Mouse (Mus musculus): ENCODE data around the gene Kif3b. TPM values are rescaled to one million over a fixed set of nuclear protein-coding genes. Genes with fewer than 3 reads are reported as not detected.

The Kif3b gene
- polyA plus RNA-seq, 1 experiment from 2014 or later, result 4.8 TPM

GRCm38 (mm10) chr2:153312884-153313283 lies 21.7 kb downstream of the Kif3b start:
- H3K36me3 ChIP-seq (ENCODE audit: insufficient read depth), result peaks cover 12% of the 10 kb centered on the region; the same call in 1 of the 2 replicates
- H3K4me2 ChIP-seq, result no peak overlapping the region
- H3K9ac ChIP-seq, result no peak overlapping the region
- H3K4me1 ChIP-seq (ENCODE audit: insufficient read depth), result no peaks in the 10 kb centered on the region
- DNase-seq, result no peak
- no peaks in the 10 kb centered on the region for H3K9me3 ChIP-seq (ENCODE audit: low read depth, low read length)
- H3K4me3 ChIP-seq (ENCODE audit: low read depth, low read length), result no peak overlapping the region
- no peak for ATAC-seq (ENCODE audit: insufficient read depth)
- H3K27ac ChIP-seq (ENCODE audit: low read depth), result no peak overlapping the region
- H3K27me3 ChIP-seq (ENCODE audit: insufficient read depth, low read length), result no peaks in the 10 kb centered on the region
- TF ChIP-seq CTCF (IDR thresholded peaks at IDR 0.05; ENCODE audit: low read depth), result no peak
- 84% methylated on average over 9 of the region's 9 CpGs for WGBS

- DNase-seq, result no peak
- H3K36me3 ChIP-seq (ENCODE audit: insufficient read depth), result peaks cover 47% of the 10 kb centered on the region
- 88% methylated on average over 4 of the region's 4 CpGs for WGBS
- H3K4me1 ChIP-seq (ENCODE audit: insufficient read depth), result no peaks in the 10 kb centered on the region
- no peak overlapping the region for H3K27ac ChIP-seq (ENCODE audit: low read depth)
- no peaks in the 10 kb centered on the region for H3K27me3 ChIP-seq (ENCODE audit: insufficient read depth, low read length)
- no peak overlapping the region for H3K9ac ChIP-seq
- no peak overlapping the region for H3K4me2 ChIP-seq
- H3K9me3 ChIP-seq (ENCODE audit: low read depth, low read length), result no peaks in the 10 kb centered on the region
- no peak for TF ChIP-seq CTCF (IDR thresholded peaks at IDR 0.05; ENCODE audit: low read depth)
- H3K4me3 ChIP-seq (ENCODE audit: low read depth, low read length), result no peak overlapping the region
- no peak for ATAC-seq (ENCODE audit: insufficient read depth)
These were observed 27.2 kb downstream of the Kif3b start for GRCm38 (mm10) chr2:153318408-153318807.

- no peak overlapping the region for H3K4me3 ChIP-seq (ENCODE audit: low read depth, low read length)
- H3K9me3 ChIP-seq (ENCODE audit: low read depth, low read length), result no peaks in the 10 kb centered on the region
- ATAC-seq (ENCODE audit: insufficient read depth), result no peak
- H3K36me3 ChIP-seq (ENCODE audit: insufficient read depth), result peaks cover 54% of the 10 kb centered on the region
- H3K27ac ChIP-seq (ENCODE audit: low read depth), result no peak overlapping the region
- no peaks in the 10 kb centered on the region for H3K27me3 ChIP-seq (ENCODE audit: insufficient read depth, low read length)
- DNase-seq, result no peak
- no peak overlapping the region for H3K4me2 ChIP-seq
- no peaks in the 10 kb centered on the region for H3K4me1 ChIP-seq (ENCODE audit: insufficient read depth)
- WGBS, result 64% methylated on average over 8 of the region's 8 CpGs
- no peak overlapping the region for H3K9ac ChIP-seq
- no peak for TF ChIP-seq CTCF (IDR thresholded peaks at IDR 0.05; ENCODE audit: low read depth)
These were observed 27.9 kb downstream of the Kif3b start for GRCm38 (mm10) chr2:153319036-153319643.

- H3K9ac ChIP-seq, result no peak overlapping the region
- H3K27me3 ChIP-seq (ENCODE audit: insufficient read depth, low read length), result no peaks in the 10 kb centered on the region
- no peak overlapping the region for H3K4me3 ChIP-seq (ENCODE audit: low read depth, low read length)
- DNase-seq (no peak), ATAC-seq (ENCODE audit: insufficient read depth) (no peak)
- H3K27ac ChIP-seq (ENCODE audit: low read depth), result no peak overlapping the region
- H3K9me3 ChIP-seq (ENCODE audit: low read depth, low read length), result no peaks in the 10 kb centered on the region
- H3K36me3 ChIP-seq (ENCODE audit: insufficient read depth), result peaks cover 73% of the 10 kb centered on the region
- no peaks in the 10 kb centered on the region for H3K4me1 ChIP-seq (ENCODE audit: insufficient read depth)
- TF ChIP-seq CTCF (IDR thresholded peaks at IDR 0.05; ENCODE audit: low read depth), result no peak
- no peak overlapping the region for H3K4me2 ChIP-seq
- 67% methylated on average over 9 of the region's 9 CpGs for WGBS
These were observed 34.6 kb downstream of the Kif3b start for GRCm38 (mm10) chr2:153325706-153326376.

- Histone ChIP-seq H3K9me3 (ENCODE audit: low read depth, low read length) (no peaks in the 10 kb centered on the region), H3K36me3 (ENCODE audit: insufficient read depth) (peaks cover 31% of the 10 kb centered on the region), H3K9ac (no peak overlapping the region), H3K4me2 (no peak overlapping the region), H3K27me3 (ENCODE audit: insufficient read depth, low read length) (no peaks in the 10 kb centered on the region), H3K4me3 (ENCODE audit: low read depth, low read length) (no peak overlapping the region), H3K27ac (ENCODE audit: low read depth) (no peak overlapping the region), H3K4me1 (ENCODE audit: insufficient read depth) (no peaks in the 10 kb centered on the region)
- no peak for TF ChIP-seq CTCF (IDR thresholded peaks at IDR 0.05; ENCODE audit: low read depth)
- no peak for ATAC-seq (ENCODE audit: insufficient read depth)
- 89% methylated on average over 5 of the region's 5 CpGs for WGBS
- DNase-seq, result no peak
These were observed 41.1 kb downstream of the Kif3b start for GRCm38 (mm10) chr2:153332271-153332670.

GRCm38 (mm10) chr2:153332981-153333380 lies 41.8 kb downstream of the Kif3b start:
- Histone ChIP-seq H3K9ac (no peak overlapping the region), H3K36me3 (ENCODE audit: insufficient read depth) (peaks cover 30% of the 10 kb centered on the region), H3K4me1 (ENCODE audit: insufficient read depth) (0 out of 2 replicates have a peak, but pooled peaks cover 3% of the 10 kb centered on the region), H3K27ac (ENCODE audit: low read depth) (no peak overlapping the region), H3K4me2 (no peak overlapping the region), H3K9me3 (ENCODE audit: low read depth, low read length) (no peaks in the 10 kb centered on the region), H3K27me3 (ENCODE audit: insufficient read depth, low read length) (no peaks in the 10 kb centered on the region), H3K4me3 (ENCODE audit: low read depth, low read length) (no peak overlapping the region)
- no peak for TF ChIP-seq CTCF (IDR thresholded peaks at IDR 0.05; ENCODE audit: low read depth)
- 92% methylated on average over 3 of the region's 3 CpGs for WGBS
- DNase-seq (no peak), ATAC-seq (ENCODE audit: insufficient read depth) (no peak)

- no peaks in the 10 kb centered on the region for H3K9me3 ChIP-seq (ENCODE audit: low read depth, low read length)
- peaks cover 24% of the 10 kb centered on the region for H3K36me3 ChIP-seq (ENCODE audit: insufficient read depth)
- no peak overlapping the region for H3K4me2 ChIP-seq
- no peak overlapping the region for H3K9ac ChIP-seq
- DNase-seq (peak; percentile 62), ATAC-seq (ENCODE audit: insufficient read depth) (peak; percentile 21; the same call in 1 of the 2 replicates)
- no peaks in the 10 kb centered on the region for H3K27me3 ChIP-seq (ENCODE audit: insufficient read depth, low read length)
- H3K4me1 ChIP-seq (ENCODE audit: insufficient read depth), result 0 out of 2 replicates have a peak, but pooled peaks cover 3% of the 10 kb centered on the region
- no peak overlapping the region for H3K27ac ChIP-seq (ENCODE audit: low read depth)
- WGBS, result 66% methylated on average over 6 of the region's 6 CpGs
- TF ChIP-seq CTCF (IDR thresholded peaks at IDR 0.05; ENCODE audit: low read depth), result 0 out of 2 replicates have a peak, but pooled peaks have one; percentile 5
- no peak overlapping the region for H3K4me3 ChIP-seq (ENCODE audit: low read depth, low read length)
These were observed 42.6 kb downstream of the Kif3b start for GRCm38 (mm10) chr2:153333822-153334232.

All from lung, embryonic 14.5 days (tissue).